Mouse (Mus musculus) bone marrow, adult 2 months (tissue): ENCODE data around the gene P2rx5. TPM values are rescaled to one million over a fixed set of nuclear protein-coding genes. Genes with fewer than 3 reads are reported as not detected.

Experiments used
- H3K27ac ChIP-seq: fragments of 200-500 bp; 2 replicates; pipeline ENCODE4 v1.5.1; 2012; ENCODE audit warnings: low read depth, mild to moderate bottlenecking, control low read depth, inconsistent platforms, low read length; ENCODE audit not compliant: control insufficient read depth, poor library complexity, insufficient read depth
- H3K4me1 ChIP-seq: fragments of 200-500 bp; 2 replicates; pipeline ENCODE4 v1.6.1; 2011; ENCODE audit warnings: low read length; ENCODE audit not compliant: control insufficient read depth, insufficient read depth
- H3K4me3 ChIP-seq: fragments of 200-500 bp; replicated peaks from 2 replicates; pipeline ENCODE3; 2011; ENCODE audit warnings: mild to moderate bottlenecking, low read depth, low read length, control low read depth; ENCODE audit not compliant: control insufficient read depth
- CTCF ChIP-seq: fragments of 200-500 bp; IDR thresholded peaks from 2 replicates; pipeline ENCODE4 v1.5.1; 2011; ENCODE audit warnings: low read length, control low read depth; ENCODE audit not compliant: control insufficient read depth, insufficient read depth
- POLR2A ChIP-seq: fragments of 200-500 bp; IDR thresholded peaks from 2 replicates; pipeline ENCODE4 v1.6.1; 2011; ENCODE audit warnings: low read depth, mild to moderate bottlenecking, control low read depth, low read length, borderline replicate concordance; ENCODE audit not compliant: control insufficient read depth
- WGBS: fragments of 180-500 bp; shearing (Covaris S2); methylation state at CpG from one replicate; pipeline ENCODE4 v1.1.7; 2018; 5-methylcytosine and 5-hydroxymethylcytosine counted together
- polyA plus RNA-seq: library from polyadenylated mRNA; stranded (reverse); fragments of >200 nt; gene quantifications from 2 replicates; pipeline ENCODE4 v1.2.4, GENCODE M21; 2011; ENCODE audit warnings: low replicate concordance; ENCODE audit not compliant: missing spikeins, insufficient read depth, insufficient read length

P2rx5 gene
- polyA plus RNA-seq, 1 experiment: 0.85 TPM

DNA sequence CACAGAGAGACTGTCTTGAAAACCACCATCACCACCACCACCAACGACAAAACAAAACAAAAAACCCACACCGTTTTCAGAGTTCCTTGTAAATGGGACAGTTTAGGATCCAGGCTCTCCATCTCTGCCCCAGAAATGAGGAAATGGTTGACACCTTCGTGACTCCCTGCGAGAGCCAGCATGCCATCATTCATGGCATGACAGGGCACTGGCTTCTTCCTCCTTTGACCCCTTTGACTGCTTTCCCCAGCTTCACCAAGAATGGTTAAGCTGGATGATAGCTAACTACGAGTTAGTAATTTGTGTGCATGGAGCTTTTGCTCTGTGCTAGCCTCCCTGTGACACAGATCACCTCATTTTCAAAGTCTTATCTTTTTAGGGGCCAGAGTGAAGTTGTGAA lies 2.1 kb downstream of the P2rx5 start:
- 6% methylated on average over 5 of the region's 5 CpGs for WGBS
- Histone ChIP-seq H3K27ac (no peak overlapping the region), H3K4me1 (no peaks in the 10 kb centered on the region), H3K4me3 (no peak overlapping the region)
- no peak for TF ChIP-seq POLR2A
- no peak for TF ChIP-seq CTCF

DNA sequence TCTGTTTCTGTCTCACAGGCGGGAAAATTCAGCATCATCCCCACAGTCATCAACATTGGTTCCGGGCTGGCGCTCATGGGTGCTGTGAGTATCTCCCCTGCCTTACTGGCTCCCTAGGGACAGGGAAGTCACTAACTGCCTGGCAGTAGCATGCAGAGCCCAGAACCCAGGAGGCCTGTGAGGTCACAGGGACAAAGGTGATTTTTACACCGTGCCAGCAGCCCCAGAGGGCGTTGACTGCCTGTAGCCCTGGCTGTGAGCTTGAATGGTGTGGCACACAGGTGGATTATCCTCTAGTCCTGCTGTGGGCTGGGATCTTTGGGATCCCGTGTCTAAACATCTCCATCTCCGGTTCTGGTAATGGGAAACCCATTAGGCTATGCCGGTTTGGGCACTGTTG lies 7.8 kb downstream of the P2rx5 start:
- TF ChIP-seq POLR2A (no peak), CTCF (no peak)
- Histone ChIP-seq H3K4me3 (no peak overlapping the region), H3K4me1 (no peaks in the 10 kb centered on the region), H3K27ac (no peak overlapping the region)
- 83% methylated on average over 8 of the region's 8 CpGs for whole genome bisulfite sequencing

DNA sequence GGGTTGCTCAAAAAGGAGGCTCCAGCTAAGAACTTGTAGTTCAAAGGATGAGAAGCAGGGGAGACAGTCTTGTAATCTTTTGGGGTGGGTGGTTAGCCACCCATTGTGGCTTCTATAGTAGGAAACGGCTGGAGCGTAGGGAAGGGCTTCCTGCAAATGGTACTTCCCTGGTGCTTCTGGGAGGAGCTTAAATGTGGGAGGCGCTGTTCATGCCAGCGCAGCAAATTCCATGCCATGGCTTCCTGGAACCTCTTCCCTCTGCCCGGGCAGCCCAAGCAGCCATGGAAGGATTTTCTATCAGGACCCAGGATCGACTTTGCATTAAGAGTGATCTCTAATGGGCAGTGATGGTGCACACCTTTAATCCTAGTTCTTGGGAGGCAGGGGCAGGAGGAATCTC lies 8.4 kb downstream of the P2rx5 start:
- no peaks in the 10 kb centered on the region for H3K4me1 ChIP-seq
- no peak overlapping the region for H3K4me3 ChIP-seq
- WGBS: 86% methylated on average over 6 of the region's 6 CpGs
- no peak for TF ChIP-seq CTCF
- no peak for TF ChIP-seq POLR2A
- H3K27ac ChIP-seq: no peak overlapping the region

DNA sequence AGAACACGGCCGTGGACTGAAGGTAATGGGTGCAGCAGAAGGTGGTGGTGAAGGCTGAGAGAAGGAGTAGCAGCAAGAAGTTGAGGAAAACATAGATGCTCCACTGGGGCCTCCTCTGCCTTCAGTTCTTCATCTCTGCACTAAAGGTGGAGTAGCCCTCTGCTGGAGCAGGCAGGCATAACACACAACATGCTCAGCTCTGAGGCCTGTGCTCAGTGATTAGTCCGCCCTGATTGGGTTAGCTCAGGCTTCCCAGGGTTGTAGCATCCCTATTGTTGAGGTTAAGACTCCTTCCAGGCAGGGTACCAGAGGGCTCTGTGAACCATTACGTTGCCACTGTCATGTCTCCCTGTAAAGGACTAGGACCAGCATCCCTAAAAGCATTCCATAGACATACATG lies 9.0 kb downstream of the P2rx5 start:
- H3K27ac ChIP-seq: no peak overlapping the region
- H3K4me1 ChIP-seq: no peaks in the 10 kb centered on the region
- TF ChIP-seq CTCF (peak; percentile 51), POLR2A (no peak)
- WGBS: 45% methylated on average over 4 of the region's 4 CpGs
- no peak overlapping the region for H3K4me3 ChIP-seq

DNA sequence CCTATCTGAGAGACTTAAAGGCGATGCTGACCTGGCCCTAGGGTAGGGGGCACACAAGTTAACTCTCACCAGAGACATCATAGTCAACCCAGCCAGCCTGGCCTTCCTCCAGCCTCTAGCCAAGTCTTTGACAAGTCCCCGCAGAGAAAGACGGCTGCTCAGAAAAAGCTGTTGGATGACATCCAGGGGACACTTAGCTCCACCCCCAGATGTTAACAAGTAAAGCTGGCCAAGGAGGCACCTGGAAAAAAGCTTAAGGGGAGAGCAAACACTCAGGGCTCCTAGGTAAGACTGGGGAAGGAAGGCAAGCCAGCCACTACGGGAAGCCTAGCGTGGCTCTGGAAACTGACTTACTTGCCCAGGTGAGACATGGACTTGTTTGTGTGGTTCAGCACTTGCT lies 12.0 kb downstream of the P2rx5 start:
- H3K4me1 ChIP-seq: no peaks in the 10 kb centered on the region; the same call in 1 of the 2 replicates
- no peak overlapping the region for H3K27ac ChIP-seq
- 62% methylated on average over 5 of the region's 5 CpGs for WGBS
- TF ChIP-seq POLR2A (no peak), CTCF (no peak)
- no peak overlapping the region for H3K4me3 ChIP-seq

DNA sequence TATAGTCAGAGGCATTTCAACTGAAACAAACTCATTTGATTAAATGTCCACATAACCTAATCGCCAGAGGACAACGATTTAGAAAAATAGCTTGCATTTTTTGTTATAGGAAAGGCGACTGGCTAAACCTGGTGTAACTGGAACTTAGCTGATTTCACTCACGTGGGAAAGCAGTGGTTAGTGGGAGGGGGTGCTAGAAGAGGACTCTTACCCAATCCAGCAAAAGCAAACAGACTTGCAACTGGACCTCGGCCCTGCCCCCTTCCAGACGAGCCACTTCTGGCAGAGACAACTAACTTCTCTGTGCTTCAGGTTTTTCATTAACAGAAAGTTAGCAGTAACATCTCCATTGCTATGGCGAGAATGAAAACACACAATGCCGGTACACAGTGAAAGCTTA lies 15.4 kb downstream of the P2rx5 start:
- H3K27ac ChIP-seq: no peak overlapping the region
- no peaks in the 10 kb centered on the region; the same call in 1 of the 2 replicates for H3K4me1 ChIP-seq
- TF ChIP-seq CTCF (no peak), POLR2A (no peak)
- WGBS: 33% methylated on average over 8 of the region's 8 CpGs
- peak overlapping the region; percentile 30 for H3K4me3 ChIP-seq

DNA sequence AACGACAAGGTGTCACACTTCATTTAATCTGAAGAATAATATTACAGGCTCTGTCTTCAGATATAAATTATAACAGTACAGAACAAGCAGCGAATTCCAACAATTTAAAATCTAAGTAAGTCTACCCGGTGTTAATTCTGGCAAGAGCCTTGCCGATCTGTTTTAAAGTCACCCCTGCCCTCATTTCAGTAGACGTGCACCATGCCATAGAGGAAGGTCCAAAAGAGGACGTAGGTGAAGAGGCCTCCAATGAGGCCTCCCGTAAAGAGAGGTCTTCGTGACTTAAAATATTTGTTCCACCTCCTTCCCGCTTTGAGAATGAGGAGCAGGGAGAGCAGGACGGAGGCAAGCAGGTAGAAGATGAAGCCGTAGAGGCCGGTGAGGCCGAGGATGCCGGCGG lies 16.0 kb downstream of the P2rx5 start:
- Histone ChIP-seq H3K4me1 (no peaks in the 10 kb centered on the region; the same call in 1 of the 2 replicates), H3K4me3 (peak overlapping the region; percentile 92), H3K27ac (peak overlapping the region; percentile 62)
- under 1% methylated on average over 15 of the region's 15 CpGs for WGBS
- no peak for TF ChIP-seq CTCF
- no peak for TF ChIP-seq POLR2A

DNA sequence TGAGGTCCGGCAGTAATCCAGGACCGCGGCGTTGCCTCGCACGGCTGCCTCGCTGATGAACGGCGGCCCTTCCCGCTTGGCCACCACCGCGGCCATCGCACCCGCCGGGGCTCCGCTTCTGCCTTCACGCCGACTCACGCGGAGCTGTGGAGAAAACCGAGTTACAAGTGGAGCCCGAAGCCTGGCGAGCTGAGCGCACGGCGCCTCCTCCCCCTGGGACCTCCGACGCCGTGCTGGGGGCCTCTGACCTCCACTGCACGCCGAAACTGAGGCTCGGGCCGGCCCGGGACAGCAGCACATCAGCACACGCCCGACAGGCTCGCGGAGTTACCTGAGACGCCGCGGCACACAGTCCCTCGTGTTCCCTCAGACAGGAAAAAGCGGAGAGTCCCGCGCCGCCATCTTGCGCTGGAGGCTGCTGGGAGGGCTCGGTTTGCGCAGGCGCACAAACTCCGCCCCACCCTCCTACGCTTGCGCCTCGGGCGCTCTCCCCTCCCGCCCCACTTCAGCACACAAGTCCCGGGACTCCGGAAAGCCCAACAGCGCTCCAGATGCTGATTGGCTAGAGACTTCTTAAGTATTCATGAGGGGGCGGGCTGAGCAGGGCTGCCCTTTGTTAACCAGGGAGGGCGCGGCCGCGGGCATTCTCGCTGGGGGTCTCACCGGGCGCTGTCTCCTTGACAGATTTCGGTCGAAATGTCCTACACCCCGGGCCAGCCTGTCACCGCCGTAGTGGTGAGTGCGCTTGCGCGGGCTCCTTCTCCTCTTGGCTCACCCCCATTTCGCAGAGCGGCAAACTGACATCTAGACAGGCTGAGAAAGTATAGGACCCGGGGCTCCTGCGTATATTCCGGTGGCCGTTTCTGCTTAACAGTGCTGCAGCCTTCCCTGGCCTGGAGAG lies 16.6 kb downstream of the P2rx5 start, which contains the start of the genes Emc6 and Tax1bp3:
Gene Emc6 (minus strand): TSS at position 430 of the 901 bp plus-strand sequence.
Gene Tax1bp3 (plus strand): TSS at position 476 of the 901 bp plus-strand sequence.
- TF ChIP-seq CTCF (no peak), POLR2A (peak; percentile 54; the same call in 1 of the 2 replicates)

More for the DNA sequence above, 16.6 kb downstream of the P2rx5 start, which contains the start of the genes Emc6 and Tax1bp3:
- H3K4me3 ChIP-seq: peak within 1 kb of the TSS; percentile 92
- under 1% methylated on average over 81 of the region's 81 CpGs for WGBS
- no peaks in the 10 kb centered on the region; the same call in 1 of the 2 replicates for H3K4me1 ChIP-seq
- H3K27ac ChIP-seq: peak within 1 kb of the TSS; percentile 62
